Mouse (Mus musculus): ENCODE measurements at regions not wholly inside any gene's neighbourhood (a gene's known extent, or its start where the extent isn't known, plus 50 kb on each side); places are given as distances from the start of the nearest gene placed in this dataset.

- TF ChIP-seq CTCF (IDR thresholded peaks at IDR 0.05; ENCODE audit: low read depth) (no peak), EP300 (optimal IDR thresholded peaks at IDR 0.05) (no peak)
These were observed 108.6 kb upstream of the Mvb12b start for GRCm38 (mm10) chr2:33996331-33996730.
